Mouse (Mus musculus): ENCODE data around the gene Myo1c. TPM values are rescaled to one million over a fixed set of nuclear protein-coding genes. Genes with fewer than 3 reads are reported as not detected.

The Myo1c gene
- polyA plus RNA-seq (2012; rRNA removed) = 12.2 and 14.1 TPM in 2 replicates

GRCm38 (mm10) chr11:75650311-75650710 is at the start of gene Myo1c:
Myo1c (plus strand) TSS chr11:75650504.
- TF ChIP-seq POLR2A (IDR thresholded peaks at IDR 0.05; ENCODE audit: borderline replicate concordance, extremely low read depth, insufficient read depth, insufficient read length, poor library complexity, severe bottlenecking) (no peak), CTCF (IDR thresholded peaks at IDR 0.05; ENCODE audit: borderline replicate concordance, extremely low read depth, insufficient read depth, insufficient read length) (no peak)
- no peak for DNase-seq (ENCODE audit: low read depth)

GRCm38 (mm10) chr11:75604826-75605225 is 45.5 kb upstream of the Myo1c start:
- no peak for DNase-seq (ENCODE audit: low read depth)
- no peak for TF ChIP-seq CTCF (IDR thresholded peaks at IDR 0.05; ENCODE audit: borderline replicate concordance, extremely low read depth, insufficient read depth, insufficient read length)
- no peak for TF ChIP-seq POLR2A (IDR thresholded peaks at IDR 0.05; ENCODE audit: borderline replicate concordance, extremely low read depth, insufficient read depth, insufficient read length, poor library complexity, severe bottlenecking)

GRCm38 (mm10) chr11:75605318-75605717 is 45.0 kb upstream of the Myo1c start:
- TF ChIP-seq CTCF (IDR thresholded peaks at IDR 0.05; ENCODE audit: borderline replicate concordance, extremely low read depth, insufficient read depth, insufficient read length) (no peak), POLR2A (IDR thresholded peaks at IDR 0.05; ENCODE audit: borderline replicate concordance, extremely low read depth, insufficient read depth, insufficient read length, poor library complexity, severe bottlenecking) (no peak)
- DNase-seq (ENCODE audit: low read depth) = no peak

- no peak for DNase-seq (ENCODE audit: low read depth)
- TF ChIP-seq CTCF (IDR thresholded peaks at IDR 0.05; ENCODE audit: borderline replicate concordance, extremely low read depth, insufficient read depth, insufficient read length) = no peak
Measured at GRCm38 (mm10) chr11:75608776-75609175, 41.5 kb upstream of the Myo1c start.

- TF ChIP-seq CTCF (IDR thresholded peaks at IDR 0.05; ENCODE audit: borderline replicate concordance, extremely low read depth, insufficient read depth, insufficient read length) = no peak
- no peak for TF ChIP-seq POLR2A (IDR thresholded peaks at IDR 0.05; ENCODE audit: borderline replicate concordance, extremely low read depth, insufficient read depth, insufficient read length, poor library complexity, severe bottlenecking)
- DNase-seq (ENCODE audit: low read depth) = no peak
Measured at GRCm38 (mm10) chr11:75610021-75610420, 40.3 kb upstream of the Myo1c start.

- TF ChIP-seq POLR2A (IDR thresholded peaks at IDR 0.05; ENCODE audit: borderline replicate concordance, extremely low read depth, insufficient read depth, insufficient read length, poor library complexity, severe bottlenecking) = no peak
- no peak for DNase-seq (ENCODE audit: low read depth)
Measured at GRCm38 (mm10) chr11:75614769-75615168, 35.5 kb upstream of the Myo1c start.

- DNase-seq (ENCODE audit: low read depth) = no peak
- no peak for TF ChIP-seq POLR2A (IDR thresholded peaks at IDR 0.05; ENCODE audit: borderline replicate concordance, extremely low read depth, insufficient read depth, insufficient read length, poor library complexity, severe bottlenecking)
- TF ChIP-seq CTCF (IDR thresholded peaks at IDR 0.05; ENCODE audit: borderline replicate concordance, extremely low read depth, insufficient read depth, insufficient read length) = no peak
Measured at GRCm38 (mm10) chr11:75615556-75615955, 34.7 kb upstream of the Myo1c start.

GRCm38 (mm10) chr11:75619133-75619532 is 31.2 kb upstream of the Myo1c start:
- peak; percentile 38; the same call in 1 of the 2 replicates for TF ChIP-seq CTCF (IDR thresholded peaks at IDR 0.05; ENCODE audit: borderline replicate concordance, extremely low read depth, insufficient read depth, insufficient read length)
- TF ChIP-seq POLR2A (IDR thresholded peaks at IDR 0.05; ENCODE audit: borderline replicate concordance, extremely low read depth, insufficient read depth, insufficient read length, poor library complexity, severe bottlenecking) = no peak
- no peak for DNase-seq (ENCODE audit: low read depth)

- TF ChIP-seq POLR2A (IDR thresholded peaks at IDR 0.05; ENCODE audit: borderline replicate concordance, extremely low read depth, insufficient read depth, insufficient read length, poor library complexity, severe bottlenecking) (no peak), CTCF (IDR thresholded peaks at IDR 0.05; ENCODE audit: borderline replicate concordance, extremely low read depth, insufficient read depth, insufficient read length) (no peak)
- peak; percentile 30 for DNase-seq (ENCODE audit: low read depth)
Measured at GRCm38 (mm10) chr11:75620136-75620780, 30.0 kb upstream of the Myo1c start.

- DNase-seq (ENCODE audit: low read depth) = no peak
- TF ChIP-seq POLR2A (IDR thresholded peaks at IDR 0.05; ENCODE audit: borderline replicate concordance, extremely low read depth, insufficient read depth, insufficient read length, poor library complexity, severe bottlenecking) = no peak
- TF ChIP-seq CTCF (IDR thresholded peaks at IDR 0.05; ENCODE audit: borderline replicate concordance, extremely low read depth, insufficient read depth, insufficient read length) = no peak
Measured at GRCm38 (mm10) chr11:75621426-75621825, 28.9 kb upstream of the Myo1c start.

GRCm38 (mm10) chr11:75622588-75623329 is 27.5 kb upstream of the Myo1c start:
- no peak for DNase-seq (ENCODE audit: low read depth)
- TF ChIP-seq POLR2A (IDR thresholded peaks at IDR 0.05; ENCODE audit: borderline replicate concordance, extremely low read depth, insufficient read depth, insufficient read length, poor library complexity, severe bottlenecking) (no peak), CTCF (IDR thresholded peaks at IDR 0.05; ENCODE audit: borderline replicate concordance, extremely low read depth, insufficient read depth, insufficient read length) (no peak)

- DNase-seq (ENCODE audit: low read depth) = peak; percentile 17
- TF ChIP-seq POLR2A (IDR thresholded peaks at IDR 0.05; ENCODE audit: borderline replicate concordance, extremely low read depth, insufficient read depth, insufficient read length, poor library complexity, severe bottlenecking) = no peak
- no peak for TF ChIP-seq CTCF (IDR thresholded peaks at IDR 0.05; ENCODE audit: borderline replicate concordance, extremely low read depth, insufficient read depth, insufficient read length)
Measured at GRCm38 (mm10) chr11:75624102-75624554, 26.2 kb upstream of the Myo1c start.
